In genomic region chr13:84065256-84065898, GRCm38 (mm10) we compare ENCODE assay signal across 10 mouse cellular contexts.
DNase-seq lines count a peak whose midpoint lies in the region; ATAC-seq and TF ChIP-seq lines count a peak whose summit lies in the region.
"Had no signal": no experiment of that assay in that cellular context is flagged by ENCODE, and none has a peak within 500 bp of the region (broad histone marks: within the 10 kb centered on the region; RNA-seq: fewer than 3 reads in every experiment).

No protein-coding gene starts in this region.

- TF ChIP-seq CTCF in left cerebral cortex, adult 2 months (IDR thresholded peaks at IDR 0.05): no peak
- TF ChIP-seq CTCF in hindbrain, postnatal 0 days (IDR thresholded peaks at IDR 0.05; ENCODE audit: low read depth): no peak
- no peak for TF ChIP-seq CTCF in olfactory bulb, adult 2 months (IDR thresholded peaks at IDR 0.05; ENCODE audit: insufficient read depth, low read depth, low read length)

- ATAC-seq in hindbrain, postnatal 0 days: peak; percentile 67
- ATAC-seq in monocyte, adult 5-6 weeks (replicated peaks; ENCODE audit: insufficient number of reproducible peaks, low FRiP score, low TSS enrichment, poor library complexity, severe bottlenecking): no peak

- H3K36me3 ChIP-seq in hindbrain, postnatal 0 days (ENCODE audit: insufficient read depth, low read length): no peaks in the 10 kb centered on the region

- H3K4me2 ChIP-seq in hindbrain, postnatal 0 days (ENCODE audit: low read depth, low read length): peak overlapping the region; percentile 37

- intact Hi-C loops in left cerebral cortex, adult 2 months (cut with DNase I): loop anchor here (2.0 to 5.0 kb wide), 2 partner anchors 327 to 547 kb away; no protein-coding TSS in a partner anchor

- H3K9me3 ChIP-seq in hindbrain, postnatal 0 days (ENCODE audit: low read length): no peaks in the 10 kb centered on the region

- no peak for TF ChIP-seq POLR2A in olfactory bulb, adult 2 months (IDR thresholded peaks at IDR 0.05; ENCODE audit: insufficient read depth, low read depth, low read length)

- H3K9ac ChIP-seq in hindbrain, postnatal 0 days (replicated peaks; ENCODE audit: low read length): peak overlapping the region; percentile 37

- no peak overlapping the region for H3K4me3 ChIP-seq in left cerebral cortex, adult 2 months
- H3K4me3 ChIP-seq in hindbrain, postnatal 0 days (ENCODE audit: low read length): no peak overlapping the region; the same call in 1 of the 2 replicates
- no peak overlapping the region for H3K4me3 ChIP-seq in olfactory bulb, adult 2 months (ENCODE audit: insufficient read depth, low read depth, low read length)

- peaks cover 24% of the 10 kb centered on the region; the same call in 1 of the 2 replicates for H3K4me1 ChIP-seq in hindbrain, postnatal 0 days (ENCODE audit: insufficient read depth, low read length)
- peaks cover 12% of the 10 kb centered on the region for H3K4me1 ChIP-seq in olfactory bulb, adult 2 months (ENCODE audit: control insufficient read depth, insufficient read depth, low read length)

- H3K27me3 ChIP-seq in hindbrain, postnatal 0 days (ENCODE audit: insufficient read depth, low read length): no peaks in the 10 kb centered on the region

- no peak for DNase-seq in left cerebral cortex, adult 2 months (ENCODE audit: extremely low spot score in 1 of 2, low spot score in 2 of 2)
- DNase-seq in left cerebral cortex, adult 11 months (ENCODE audit: low spot score): no peak
- peak; percentile 7 for DNase-seq in embryo, embryonic 9.5 days (ENCODE audit: extremely low spot score)
- peak; percentile 75 for DNase-seq in hindbrain, postnatal 0 days (ENCODE audit: low spot score)
- DNase-seq in kidney, postnatal 25 days: no peak
- DNase-seq in urinary bladder, postnatal 14 days (ENCODE audit: low spot score): no peak
- DNase-seq: kidney, postnatal 4 days; thymus, adult 2 months had no signal

- 18% methylated on average over 8 of the region's 8 CpGs for WGBS in hindbrain, postnatal 0 days
- WGBS in olfactory bulb, adult 2 months: 11% methylated on average over 8 of the region's 8 CpGs

- peak overlapping the region; percentile 58 for H3K27ac ChIP-seq in left cerebral cortex, adult 2 months
- peak overlapping the region; percentile 83 for H3K27ac ChIP-seq in hindbrain, postnatal 0 days
- peak overlapping the region; percentile 93 for H3K27ac ChIP-seq in olfactory bulb, adult 2 months (ENCODE audit: insufficient read depth, low read depth, low read length)

Comparison
In these comparisons a context has a peak if more than half of its experiments do, and no peak if none do; other contexts are left out.
1. DNase-seq: peak in embryo, embryonic 9.5 days (single experiment) and hindbrain, postnatal 0 days (single experiment); none in left cerebral cortex, adult 2 months (0 of 2), left cerebral cortex, adult 11 months (single experiment), kidney, postnatal 25 days (0 of 2) and urinary bladder, postnatal 14 days (single experiment).
2. Peak in every context shown above with its lines, with median percentiles within 50 percentile points of each other: H3K27ac ChIP-seq.